Mouse (Mus musculus) myocyte (in vitro differentiated cells): Measurements from ENCODE around the gene Strada.

ENCODE experiments used
- CEBPB ChIP-seq: IDR thresholded peaks from 2 replicates; pipeline ENCODE4 v1.6.1; 2011; ENCODE audit warnings: mild to moderate bottlenecking, moderate library complexity; ENCODE audit not compliant: poor library complexity, insufficient read depth, severe bottlenecking
- E2F4 ChIP-seq: IDR thresholded peaks from one replicate; pipeline ENCODE4 v1.6.1; 2011; ENCODE audit warnings: mild to moderate bottlenecking, control low read depth, moderate library complexity; ENCODE audit not compliant: insufficient read depth
- MAX ChIP-seq: IDR thresholded peaks from one replicate; pipeline ENCODE4 v1.6.1; 2011; ENCODE audit warnings: low read depth, mild to moderate bottlenecking, control low read depth
- MYOD1 ChIP-seq, 3 experiments: IDR thresholded peaks; one replicate each; pipeline ENCODE4 v1.6.1; 2011; ENCODE audit warnings: control low read depth in 2 of 3, low read depth in 2 of 3, mild to moderate bottlenecking in 2 of 3, moderate library complexity in 1 of 3; ENCODE audit not compliant: insufficient read length in 2 of 3, control insufficient read depth in 1 of 3
- MYOG ChIP-seq, 3 experiments: IDR thresholded peaks; one replicate each; pipeline ENCODE4 v1.6.1; 2011; ENCODE audit warnings: control low read depth in 2 of 3, low read depth in 2 of 3, mild to moderate bottlenecking in 2 of 3; ENCODE audit not compliant: insufficient read length in 2 of 3, control insufficient read depth in 1 of 3, insufficient read depth in 1 of 3
- POLR2A ChIP-seq: IDR thresholded peaks from one replicate; pipeline ENCODE4 v1.6.1; 2011; ENCODE audit warnings: low read depth, mild to moderate bottlenecking, control low read depth, moderate library complexity; ENCODE audit not compliant: insufficient read length
- POLR2AphosphoS2 ChIP-seq: IDR thresholded peaks from one replicate; pipeline ENCODE4 v1.6.1; 2011; ENCODE audit warnings: low read depth, control low read depth; ENCODE audit not compliant: insufficient read length
- REST ChIP-seq: IDR thresholded peaks from one replicate; pipeline ENCODE4 v1.6.1; 2011; ENCODE audit warnings: mild to moderate bottlenecking, control low read depth, moderate library complexity; ENCODE audit not compliant: insufficient read depth, insufficient read length
- TCF12 ChIP-seq: IDR thresholded peaks from one replicate; pipeline ENCODE4 v1.6.1; 2011; ENCODE audit warnings: mild to moderate bottlenecking, control low read depth; ENCODE audit not compliant: poor library complexity, insufficient read depth, severe bottlenecking
- TCF3 ChIP-seq: IDR thresholded peaks from one replicate; pipeline ENCODE4 v1.6.1; 2011; ENCODE audit warnings: low read depth, control low read depth; ENCODE audit not compliant: insufficient read length
- USF1 ChIP-seq: IDR thresholded peaks from one replicate; pipeline ENCODE4 v1.6.1; 2011; ENCODE audit warnings: low read depth, mild to moderate bottlenecking, control low read depth, moderate library complexity

GRCm38 (mm10) chr11:106212771-106213170, 10.8 kb upstream of the Strada start:
- no peak for TF ChIP-seq POLR2A
- TF ChIP-seq TCF3: no peak
- no peak for TF ChIP-seq MAX
- no peak for TF ChIP-seq MYOG (IDR thresholded peaks at IDR 0.05; ENCODE audit: control insufficient read depth in 1 of 3, insufficient read depth in 1 of 3, insufficient read length in 2 of 3, low read depth in 2 of 3)
- TF ChIP-seq POLR2AphosphoS2: no peak
- TF ChIP-seq TCF12: no peak
- TF ChIP-seq MYOD1 (IDR thresholded peaks at IDR 0.05; ENCODE audit: control insufficient read depth in 1 of 3, insufficient read length in 2 of 3, low read depth in 2 of 3): no peak
- no peak for TF ChIP-seq USF1
- TF ChIP-seq REST: no peak
- TF ChIP-seq E2F4: no peak
- TF ChIP-seq CEBPB: no peak
